Mouse (Mus musculus): Measurements from ENCODE around the gene Plpp2. TPM values are rescaled to one million over a fixed set of nuclear protein-coding genes. Genes with fewer than 3 reads are reported as not detected.

The Plpp2 gene
- polyA plus RNA-seq, 2 experiments = 15.9 to 26.1 TPM

DNA sequence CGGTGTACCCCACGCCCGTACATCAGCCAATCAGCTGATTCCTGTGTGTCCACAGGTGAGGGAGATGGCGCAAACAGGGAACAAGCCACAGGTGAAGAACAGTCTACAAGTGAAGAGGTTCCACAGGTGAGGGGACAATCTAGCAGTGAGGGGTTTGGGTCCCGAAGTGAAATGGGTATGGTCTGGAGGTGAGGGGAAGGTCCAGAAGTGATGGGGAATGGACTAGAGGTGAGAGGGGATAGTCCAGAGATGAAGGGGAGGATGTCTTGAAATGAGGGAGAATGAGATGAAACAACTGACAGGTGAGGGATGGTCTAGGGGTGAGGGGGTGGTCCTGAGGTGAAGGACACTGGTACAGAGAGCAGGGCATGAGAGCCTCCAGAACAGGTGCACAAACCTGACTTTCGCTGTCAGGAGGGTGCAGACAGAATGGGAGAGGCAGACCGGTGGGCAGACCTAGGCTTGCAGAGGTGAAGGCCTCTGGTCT lies 21.7 kb upstream of the Plpp2 start:
- peak overlapping the region; percentile 90 for H3K4me2 ChIP-seq (replicated peaks; ENCODE audit: low read depth, low read length, severe bottlenecking)
- H3K36me3 ChIP-seq (ENCODE audit: control insufficient read depth, insufficient read depth, low read length) = peaks cover 4% of the 10 kb centered on the region; the same call in 1 of the 2 replicates
- TF ChIP-seq POLR2A (IDR thresholded peaks at IDR 0.05; ENCODE audit: borderline replicate concordance, extremely low read depth, insufficient read depth, insufficient read length) = no peak
- 27% methylated on average over 7 of the region's 7 CpGs for WGBS
- DNase-seq (ENCODE audit: low spot score) (no peak), ATAC-seq (ENCODE audit: low FRiP score, low read depth) (no peak; the same call in 1 of the 2 replicates)
- H3K27me3 ChIP-seq (ENCODE audit: control insufficient read depth, insufficient read depth, low read length) = no peaks in the 10 kb centered on the region
- H3K4me1 ChIP-seq (ENCODE audit: control insufficient read depth, insufficient read depth, low read length) = peaks cover 11% of the 10 kb centered on the region
- H3K27ac ChIP-seq (replicated peaks; ENCODE audit: low read depth, low read length) = no peak overlapping the region
- H3K4me3 ChIP-seq (replicated peaks; ENCODE audit: low read length) = peak overlapping the region; percentile 94
- peak overlapping the region; percentile 96 for H3K9ac ChIP-seq (ENCODE audit: low read depth, low read length, severe bottlenecking)
- no peaks in the 10 kb centered on the region for H3K9me3 ChIP-seq (ENCODE audit: control insufficient read depth, low read length)

DNA sequence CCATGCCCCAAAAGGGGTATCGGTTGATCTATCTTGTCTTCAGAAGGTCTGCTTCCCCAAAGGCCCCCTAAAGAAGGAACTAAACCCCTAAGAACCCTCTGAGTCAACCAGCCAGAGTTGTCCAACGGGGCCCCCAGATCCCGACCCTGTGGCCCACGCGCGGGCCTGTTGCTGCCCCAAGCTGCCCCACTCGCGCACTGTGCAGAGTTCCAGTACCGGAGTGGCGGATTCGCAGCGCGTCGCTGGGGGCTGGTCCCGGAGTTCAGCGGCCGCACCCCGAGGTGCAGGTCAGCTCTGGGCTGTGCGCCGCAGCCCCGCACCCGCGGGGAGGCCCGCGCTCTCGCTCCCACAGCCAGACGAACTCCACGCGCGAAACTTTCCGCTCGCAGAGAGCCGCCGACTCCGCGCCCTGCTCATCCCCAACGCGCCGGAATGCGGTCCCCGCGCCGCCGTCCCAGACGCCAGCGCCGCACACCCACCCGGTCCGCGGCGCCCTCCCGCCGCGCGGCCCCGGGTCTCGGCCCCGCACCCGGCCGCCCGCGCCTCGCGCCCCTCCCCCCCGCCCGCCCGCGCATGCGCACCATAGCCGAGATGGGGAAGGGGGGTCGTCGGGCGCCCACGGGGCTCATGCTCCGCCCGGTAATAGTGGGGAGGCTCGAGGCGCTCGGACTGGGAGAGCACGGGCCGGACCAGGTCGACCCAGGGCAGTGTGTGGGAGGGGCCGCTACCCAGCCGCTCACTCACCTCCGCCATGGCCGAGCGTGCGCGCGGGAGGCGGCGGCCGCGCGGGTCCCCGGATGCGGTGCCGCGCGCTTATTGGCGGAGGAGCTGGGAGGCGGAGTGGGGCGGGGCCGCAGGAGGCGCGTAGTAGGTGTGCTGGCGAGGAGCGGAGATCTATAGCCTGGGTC lies 21.0 kb upstream of the Plpp2 start, which contains the start of gene Mier2:
Mier2 (minus strand) TSS at position 870 of the 908 bp plus-strand sequence.
- DNase-seq (ENCODE audit: low spot score) (peak; percentile 65), ATAC-seq (ENCODE audit: low FRiP score, low read depth) (peak; percentile 88)
- Histone ChIP-seq H3K27ac (replicated peaks; ENCODE audit: low read depth, low read length) (peak within 1 kb of the TSS; percentile 43; the same call in 1 of the 2 replicates), H3K4me3 (replicated peaks; ENCODE audit: low read length) (peak within 1 kb of the TSS; percentile 94), H3K27me3 (ENCODE audit: control insufficient read depth, insufficient read depth, low read length) (no peaks in the 10 kb centered on the region), H3K36me3 (ENCODE audit: control insufficient read depth, insufficient read depth, low read length) (peaks cover 11% of the 10 kb centered on the region), H3K9ac (ENCODE audit: low read depth, low read length, severe bottlenecking) (peak within 1 kb of the TSS; percentile 96), H3K9me3 (ENCODE audit: control insufficient read depth, low read length) (no peaks in the 10 kb centered on the region), H3K4me1 (ENCODE audit: control insufficient read depth, insufficient read depth, low read length) (peaks cover 11% of the 10 kb centered on the region), H3K4me2 (replicated peaks; ENCODE audit: low read depth, low read length, severe bottlenecking) (peak within 1 kb of the TSS; percentile 90)
- WGBS = 1% methylated on average over 59 of the region's 108 CpGs
- peak; percentile 51; the same call in 1 of the 2 replicates for TF ChIP-seq POLR2A (IDR thresholded peaks at IDR 0.05; ENCODE audit: borderline replicate concordance, extremely low read depth, insufficient read depth, insufficient read length)

DNA sequence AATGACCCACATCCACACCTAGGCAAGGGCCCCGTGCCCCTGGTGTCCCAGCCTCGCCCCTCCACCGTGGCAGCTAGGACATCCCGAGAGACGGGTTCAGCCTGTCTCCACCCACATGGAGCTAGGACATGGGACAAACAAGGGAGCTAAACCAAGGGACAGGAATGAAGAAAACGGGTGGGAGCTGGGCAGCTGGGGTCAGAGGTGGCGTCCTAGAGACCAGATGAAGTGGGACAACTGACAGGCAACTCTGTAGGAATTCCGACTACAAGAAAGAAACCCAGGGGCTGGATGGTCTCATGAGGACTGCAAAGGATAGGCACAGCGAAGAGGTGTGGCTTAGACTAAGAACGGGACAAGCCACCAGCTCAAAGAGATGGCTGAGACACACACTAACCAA lies 20.1 kb upstream of the Plpp2 start:
- Histone ChIP-seq H3K9ac (ENCODE audit: low read depth, low read length, severe bottlenecking) (peak overlapping the region; percentile 96), H3K4me3 (replicated peaks; ENCODE audit: low read length) (peak overlapping the region; percentile 94), H3K4me1 (ENCODE audit: control insufficient read depth, insufficient read depth, low read length) (peaks cover 11% of the 10 kb centered on the region), H3K27me3 (ENCODE audit: control insufficient read depth, insufficient read depth, low read length) (no peaks in the 10 kb centered on the region), H3K36me3 (ENCODE audit: control insufficient read depth, insufficient read depth, low read length) (peaks cover 20% of the 10 kb centered on the region), H3K9me3 (ENCODE audit: control insufficient read depth, low read length) (no peaks in the 10 kb centered on the region), H3K27ac (replicated peaks; ENCODE audit: low read depth, low read length) (no peak overlapping the region), H3K4me2 (replicated peaks; ENCODE audit: low read depth, low read length, severe bottlenecking) (peak overlapping the region; percentile 90)
- 37% methylated on average over 10 of the region's 10 CpGs for WGBS
- no peak for TF ChIP-seq POLR2A (IDR thresholded peaks at IDR 0.05; ENCODE audit: borderline replicate concordance, extremely low read depth, insufficient read depth, insufficient read length)
- DNase-seq (ENCODE audit: low spot score) (no peak), ATAC-seq (ENCODE audit: low FRiP score, low read depth) (no peak)

DNA sequence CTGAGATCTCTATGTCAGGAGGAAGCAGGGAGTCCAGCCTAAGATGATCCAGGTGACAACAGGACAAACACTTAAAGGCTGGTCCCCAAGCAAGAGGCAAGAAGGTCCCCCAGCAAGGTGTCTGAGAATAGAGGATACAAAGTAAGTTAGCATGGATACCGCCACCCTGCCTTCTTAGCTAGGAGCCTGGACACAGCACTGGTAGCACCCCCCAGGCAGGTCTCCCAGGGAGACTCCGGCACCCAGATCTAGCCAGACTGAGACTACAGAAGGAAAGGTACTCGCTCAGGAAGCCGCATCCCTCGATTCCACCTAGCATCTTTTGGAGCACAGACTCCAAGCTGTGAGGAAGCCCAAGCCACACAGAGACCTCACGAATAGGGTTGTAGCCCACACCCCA lies 19.6 kb upstream of the Plpp2 start:
- H3K27ac ChIP-seq (replicated peaks; ENCODE audit: low read depth, low read length) = no peak overlapping the region
- peak overlapping the region; percentile 94 for H3K4me3 ChIP-seq (replicated peaks; ENCODE audit: low read length)
- 83% methylated on average over 6 of the region's 6 CpGs for WGBS
- H3K36me3 ChIP-seq (ENCODE audit: control insufficient read depth, insufficient read depth, low read length) = peaks cover 25% of the 10 kb centered on the region
- H3K9me3 ChIP-seq (ENCODE audit: control insufficient read depth, low read length) = no peaks in the 10 kb centered on the region
- H3K4me1 ChIP-seq (ENCODE audit: control insufficient read depth, insufficient read depth, low read length) = peaks cover 11% of the 10 kb centered on the region
- no peaks in the 10 kb centered on the region for H3K27me3 ChIP-seq (ENCODE audit: control insufficient read depth, insufficient read depth, low read length)
- peak overlapping the region; percentile 96; the same call in 1 of the 2 replicates for H3K9ac ChIP-seq (ENCODE audit: low read depth, low read length, severe bottlenecking)
- peak overlapping the region; percentile 90 for H3K4me2 ChIP-seq (replicated peaks; ENCODE audit: low read depth, low read length, severe bottlenecking)
- no peak for TF ChIP-seq POLR2A (IDR thresholded peaks at IDR 0.05; ENCODE audit: borderline replicate concordance, extremely low read depth, insufficient read depth, insufficient read length)
- ATAC-seq (ENCODE audit: low FRiP score, low read depth) = no peak
- no peak for DNase-seq (ENCODE audit: low spot score)

DNA sequence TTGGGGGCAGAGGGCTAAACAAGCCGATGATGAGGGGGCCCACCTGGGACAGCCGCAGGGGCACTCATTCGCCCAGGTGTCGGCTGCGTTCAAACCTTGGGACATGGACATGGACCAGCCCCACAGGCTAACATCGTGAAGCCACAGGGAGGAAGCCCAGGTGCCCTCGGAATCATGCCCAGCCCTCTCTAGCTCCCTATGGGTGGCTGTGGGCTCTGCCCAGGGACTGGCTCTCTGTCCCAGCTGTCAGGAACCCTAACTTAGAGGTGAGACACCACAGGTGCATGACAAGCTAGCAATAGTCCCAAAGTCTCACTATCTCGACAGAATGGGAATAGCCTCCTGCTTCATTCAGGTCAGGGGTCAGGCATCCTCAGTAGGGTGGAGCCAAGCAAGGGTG lies 18.9 kb upstream of the Plpp2 start:
- Histone ChIP-seq H3K9me3 (ENCODE audit: control insufficient read depth, low read length) (no peaks in the 10 kb centered on the region), H3K27ac (replicated peaks; ENCODE audit: low read depth, low read length) (no peak overlapping the region), H3K27me3 (ENCODE audit: control insufficient read depth, insufficient read depth, low read length) (no peaks in the 10 kb centered on the region), H3K4me2 (replicated peaks; ENCODE audit: low read depth, low read length, severe bottlenecking) (no peak overlapping the region), H3K4me1 (ENCODE audit: control insufficient read depth, insufficient read depth, low read length) (peaks cover 11% of the 10 kb centered on the region), H3K4me3 (replicated peaks; ENCODE audit: low read length) (no peak overlapping the region), H3K36me3 (ENCODE audit: control insufficient read depth, insufficient read depth, low read length) (peaks cover 30% of the 10 kb centered on the region), H3K9ac (ENCODE audit: low read depth, low read length, severe bottlenecking) (no peak overlapping the region)
- no peak for TF ChIP-seq POLR2A (IDR thresholded peaks at IDR 0.05; ENCODE audit: borderline replicate concordance, extremely low read depth, insufficient read depth, insufficient read length)
- 88% methylated on average over 8 of the region's 8 CpGs for WGBS
- ATAC-seq (ENCODE audit: low FRiP score, low read depth) (no peak), DNase-seq (ENCODE audit: low spot score) (no peak)
